Mouse (Mus musculus) hindbrain, embryonic 13.5 days (tissue): ENCODE data around the gene Polr1c. TPM values are rescaled to one million over a fixed set of nuclear protein-coding genes. Genes with fewer than 3 reads are reported as not detected.

Source experiments
- ATAC-seq: fragments of 200-750 bp; cut with Nextera tagmentation; 2 replicates; pipeline ENCODE4 v1.8.0; 2017; ENCODE audit warnings: moderate TSS enrichment; ENCODE audit not compliant: low FRiP score
- H3K27ac ChIP-seq: fragments of 300-500 bp; sonication (generic); 2 replicates; pipeline ENCODE4 v1.5.1; 2015; ENCODE audit warnings: inconsistent platforms, mild to moderate bottlenecking, moderate library complexity
- H3K27me3 ChIP-seq: fragments of 300-500 bp; sonication (generic); 2 replicates; pipeline ENCODE4 v1.6.1; 2015; ENCODE audit warnings: mild to moderate bottlenecking, inconsistent platforms
- H3K36me3 ChIP-seq: fragments of 300-500 bp; sonication (generic); 2 replicates; pipeline ENCODE4 v1.6.1; 2015; ENCODE audit warnings: mild to moderate bottlenecking, inconsistent platforms
- H3K4me1 ChIP-seq: fragments of 300-500 bp; sonication (generic); replicated peaks from 2 replicates; pipeline ENCODE4 v1.6.1; 2015; ENCODE audit warnings: inconsistent platforms
- H3K4me2 ChIP-seq: fragments of 300-500 bp; sonication (generic); 2 replicates; pipeline ENCODE4 v1.6.1; 2015; ENCODE audit warnings: inconsistent platforms, mild to moderate bottlenecking, moderate library complexity
- H3K4me3 ChIP-seq: fragments of 300-500 bp; sonication (generic); 2 replicates; pipeline ENCODE4 v1.5.1; 2015; ENCODE audit warnings: mild to moderate bottlenecking, inconsistent platforms
- H3K9ac ChIP-seq: fragments of 300-500 bp; sonication (generic); 2 replicates; pipeline ENCODE4 v1.6.1; 2015; ENCODE audit warnings: mild to moderate bottlenecking, inconsistent platforms
- H3K9me3 ChIP-seq: fragments of 300-500 bp; sonication (generic); 2 replicates; pipeline ENCODE4 v1.6.1; 2016; ENCODE audit warnings: inconsistent platforms
- WGBS: fragments of 180-500 bp; shearing (Covaris S2); methylation state at CpG from one replicate; pipeline ENCODE4 v1.1.7; 2015; 5-methylcytosine and 5-hydroxymethylcytosine counted together
- polyA plus RNA-seq: library from polyadenylated mRNA; unstranded; fragments of >200 nt; fragmentation: Nextera tagmentation; extraction: Ambion mirVana; gene quantifications from 2 replicates; pipeline ENCODE4 v1.2.1, GENCODE M21; 2015

The Polr1c gene
- polyA plus RNA-seq, 1 experiment from 2014 or later = 85.7 TPM

DNA sequence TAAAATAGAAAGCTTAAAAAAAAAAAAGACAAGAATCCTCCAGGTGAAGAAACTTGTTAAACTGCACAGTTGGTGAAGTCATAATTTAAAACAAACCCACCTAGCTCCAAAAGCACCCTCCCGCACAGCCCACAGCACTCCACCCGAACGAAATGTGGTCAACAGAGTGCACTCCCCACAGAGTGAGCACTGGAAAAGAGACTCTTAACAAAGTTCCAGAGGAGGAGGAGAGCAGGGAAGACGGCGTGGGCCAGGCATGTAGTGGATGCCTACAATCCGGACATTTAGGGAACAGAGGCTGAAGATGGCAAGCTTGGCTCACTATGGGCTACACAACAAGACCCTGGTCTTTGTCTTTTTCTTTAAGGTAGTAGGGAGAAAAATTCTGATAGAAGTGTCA is 27.2 kb upstream of the Polr1c start:
- Histone ChIP-seq H3K9me3 (no peaks in the 10 kb centered on the region), H3K27ac (no peak overlapping the region), H3K9ac (no peak overlapping the region), H3K4me2 (no peak overlapping the region), H3K27me3 (no peaks in the 10 kb centered on the region), H3K36me3 (peaks cover 48% of the 10 kb centered on the region), H3K4me3 (no peak overlapping the region), H3K4me1 (0 out of 2 replicates have a peak, but pooled peaks cover 3% of the 10 kb centered on the region)
- ATAC-seq = no peak
- WGBS = 87% methylated on average over 6 of the region's 6 CpGs

GRCm38 (mm10) chr17:46274465-46274864 is 26.6 kb upstream of the Polr1c start:
- ATAC-seq = no peak
- no peak overlapping the region for H3K4me2 ChIP-seq
- H3K9me3 ChIP-seq = no peaks in the 10 kb centered on the region
- no peak overlapping the region for H3K4me3 ChIP-seq
- 0 out of 2 replicates have a peak, but pooled peaks cover 3% of the 10 kb centered on the region for H3K4me1 ChIP-seq
- 0 out of 2 replicates have a peak overlapping the region, but pooled peaks have one; percentile 13 for H3K9ac ChIP-seq
- H3K27me3 ChIP-seq = no peaks in the 10 kb centered on the region
- peaks cover 53% of the 10 kb centered on the region for H3K36me3 ChIP-seq
- no peak overlapping the region for H3K27ac ChIP-seq
- WGBS = 71% methylated on average over 6 of the region's 6 CpGs

DNA sequence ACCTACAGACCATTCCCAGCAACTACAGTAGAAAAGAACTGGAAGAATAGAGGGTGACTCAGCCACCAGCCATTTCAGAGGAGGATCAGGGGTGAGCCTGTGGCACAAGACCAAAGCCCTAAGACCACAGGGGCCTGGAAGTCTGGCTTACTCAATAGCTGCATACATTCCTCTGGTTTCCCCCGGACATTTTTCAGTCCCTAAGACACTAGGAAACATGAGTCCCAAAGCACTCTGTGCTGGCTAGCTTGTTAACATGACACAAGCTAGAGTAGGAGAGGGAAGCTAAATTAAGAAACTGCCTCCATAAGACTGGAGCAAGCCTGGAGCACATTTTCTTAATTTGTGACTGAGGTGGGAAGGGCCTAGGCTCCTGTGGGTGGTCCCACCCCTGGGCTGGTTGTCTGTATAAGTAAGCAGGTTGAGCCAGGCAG is 26.0 kb upstream of the Polr1c start:
- no peak for ATAC-seq
- Histone ChIP-seq H3K4me3 (no peak overlapping the region), H3K9ac (no peak overlapping the region), H3K4me2 (no peak overlapping the region), H3K36me3 (peaks cover 48% of the 10 kb centered on the region), H3K4me1 (0 out of 2 replicates have a peak, but pooled peaks cover 3% of the 10 kb centered on the region), H3K9me3 (no peaks in the 10 kb centered on the region), H3K27me3 (no peaks in the 10 kb centered on the region), H3K27ac (no peak overlapping the region)
- WGBS = 79% methylated on average over 1 of the region's 1 CpGs

GRCm38 (mm10) chr17:46272675-46273074 is 24.8 kb upstream of the Polr1c start:
- 92% methylated on average over 5 of the region's 5 CpGs for WGBS
- H3K27me3 ChIP-seq = no peaks in the 10 kb centered on the region
- H3K9ac ChIP-seq = no peak overlapping the region
- H3K9me3 ChIP-seq = no peaks in the 10 kb centered on the region
- H3K4me1 ChIP-seq = 0 out of 2 replicates have a peak, but pooled peaks cover 3% of the 10 kb centered on the region
- no peak for ATAC-seq
- peaks cover 41% of the 10 kb centered on the region for H3K36me3 ChIP-seq
- H3K4me2 ChIP-seq = no peak overlapping the region
- no peak overlapping the region for H3K4me3 ChIP-seq
- H3K27ac ChIP-seq = no peak overlapping the region

DNA sequence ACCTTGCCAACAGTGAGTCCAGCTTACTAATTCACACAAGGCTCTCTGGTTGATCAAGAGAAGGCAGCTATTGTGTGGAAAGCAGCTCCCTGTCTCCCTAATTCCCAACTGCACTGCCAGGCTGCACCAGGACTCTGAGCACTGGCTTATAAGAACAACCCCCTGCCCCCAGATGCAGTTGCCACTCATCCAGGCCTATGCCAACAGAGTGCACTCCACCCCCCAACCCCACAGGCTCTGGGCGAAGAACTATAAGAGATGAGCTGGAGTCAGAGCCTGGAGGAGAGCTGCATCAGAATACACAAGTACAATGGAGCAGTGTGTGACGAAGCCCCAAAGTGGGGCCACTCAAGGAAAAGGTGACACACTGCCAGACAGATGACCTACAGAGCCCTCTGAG is 24.2 kb upstream of the Polr1c start:
- no peak overlapping the region for H3K4me2 ChIP-seq
- H3K27me3 ChIP-seq = no peaks in the 10 kb centered on the region
- no peak overlapping the region for H3K4me3 ChIP-seq
- H3K36me3 ChIP-seq = peaks cover 36% of the 10 kb centered on the region
- no peak overlapping the region for H3K27ac ChIP-seq
- ATAC-seq = no peak
- H3K4me1 ChIP-seq = 0 out of 2 replicates have a peak, but pooled peaks cover 3% of the 10 kb centered on the region
- no peak overlapping the region for H3K9ac ChIP-seq
- no peaks in the 10 kb centered on the region for H3K9me3 ChIP-seq
- 84% methylated on average over 2 of the region's 2 CpGs for WGBS

- Histone ChIP-seq H3K9ac (peak overlapping the region; percentile 39), H3K4me2 (no peak overlapping the region), H3K27ac (no peak overlapping the region), H3K4me3 (no peak overlapping the region), H3K9me3 (no peaks in the 10 kb centered on the region), H3K36me3 (peaks cover 39% of the 10 kb centered on the region), H3K27me3 (no peaks in the 10 kb centered on the region), H3K4me1 (0 out of 2 replicates have a peak, but pooled peaks cover 5% of the 10 kb centered on the region)
- ATAC-seq = no peak
- WGBS = 87% methylated on average over 19 of the region's 19 CpGs
Measured at GRCm38 (mm10) chr17:46269771-46270534, 22.1 kb upstream of the Polr1c start.

DNA sequence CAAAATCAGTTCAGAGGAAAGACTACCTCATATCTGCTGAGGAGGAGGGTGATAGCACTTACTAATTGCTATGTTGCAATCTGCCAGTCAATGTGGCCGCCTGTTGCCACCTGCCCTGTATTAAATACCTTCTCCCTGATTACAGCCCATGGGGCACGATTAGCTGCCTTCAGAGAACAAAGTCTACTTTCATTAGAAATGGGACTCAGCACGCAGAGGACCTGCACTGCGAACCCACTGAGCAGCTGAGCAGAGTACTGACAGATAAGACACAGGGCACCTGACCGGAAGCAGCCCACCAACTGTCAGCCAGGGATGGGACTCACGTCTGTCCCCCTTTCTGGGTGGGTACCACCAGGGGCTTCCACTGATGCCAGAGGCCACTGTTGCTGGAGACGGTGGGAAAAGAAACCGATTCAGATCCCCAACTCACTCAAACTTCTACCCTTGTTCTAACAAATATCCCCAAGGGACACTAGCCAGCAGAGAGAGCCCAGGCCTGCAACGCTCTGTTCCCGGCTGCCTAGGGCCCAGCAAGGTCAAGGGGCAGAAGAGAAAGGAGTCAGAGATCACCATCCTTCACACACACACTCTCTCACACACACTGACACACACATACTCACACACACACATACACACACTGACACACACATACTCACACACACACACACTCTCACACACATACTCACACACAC is 20.3 kb upstream of the Polr1c start:
- Histone ChIP-seq H3K4me1 (0 out of 2 replicates have a peak, but pooled peaks cover 3% of the 10 kb centered on the region), H3K36me3 (peaks cover 44% of the 10 kb centered on the region), H3K9me3 (no peaks in the 10 kb centered on the region), H3K27ac (no peak overlapping the region), H3K9ac (0 out of 2 replicates have a peak overlapping the region, but pooled peaks have one; percentile 2), H3K27me3 (no peaks in the 10 kb centered on the region), H3K4me3 (no peak overlapping the region), H3K4me2 (no peak overlapping the region)
- 73% methylated on average over 10 of the region's 10 CpGs for WGBS
- ATAC-seq = no peak

- Histone ChIP-seq H3K27me3 (no peaks in the 10 kb centered on the region), H3K4me3 (no peak overlapping the region), H3K36me3 (peaks cover 51% of the 10 kb centered on the region), H3K27ac (no peak overlapping the region), H3K4me1 (0 out of 2 replicates have a peak, but pooled peaks cover 3% of the 10 kb centered on the region), H3K4me2 (no peak overlapping the region), H3K9me3 (no peaks in the 10 kb centered on the region), H3K9ac (no peak overlapping the region)
- no peak for ATAC-seq
- 90% methylated on average over 7 of the region's 7 CpGs for WGBS
Measured at GRCm38 (mm10) chr17:46267511-46267910, 19.7 kb upstream of the Polr1c start.

DNA sequence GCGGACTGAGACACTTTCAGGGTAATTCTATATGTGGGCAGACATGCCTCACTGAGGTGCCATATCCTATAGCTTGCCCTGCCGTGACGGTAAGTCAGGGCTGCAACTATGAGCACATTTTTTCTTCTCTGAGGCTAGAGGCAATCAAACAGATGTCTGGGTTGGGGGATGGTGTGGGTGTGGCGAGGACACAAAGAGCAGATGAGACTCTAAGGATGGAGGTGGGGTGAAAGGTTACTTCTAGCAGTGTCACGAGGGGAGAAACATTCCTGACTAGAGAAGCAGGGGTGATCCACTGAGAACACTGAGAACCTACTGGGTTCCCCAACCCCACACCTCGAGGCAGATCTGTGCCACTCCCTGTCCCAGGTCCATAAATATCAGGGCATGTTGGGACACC is 19.1 kb upstream of the Polr1c start:
- Histone ChIP-seq H3K9ac (peak overlapping the region; percentile 39), H3K9me3 (no peaks in the 10 kb centered on the region), H3K27ac (no peak overlapping the region), H3K4me1 (0 out of 2 replicates have a peak, but pooled peaks cover 3% of the 10 kb centered on the region), H3K4me3 (no peak overlapping the region), H3K27me3 (no peaks in the 10 kb centered on the region), H3K36me3 (peaks cover 56% of the 10 kb centered on the region), H3K4me2 (no peak overlapping the region)
- 61% methylated on average over 6 of the region's 6 CpGs for WGBS
- no peak for ATAC-seq

DNA sequence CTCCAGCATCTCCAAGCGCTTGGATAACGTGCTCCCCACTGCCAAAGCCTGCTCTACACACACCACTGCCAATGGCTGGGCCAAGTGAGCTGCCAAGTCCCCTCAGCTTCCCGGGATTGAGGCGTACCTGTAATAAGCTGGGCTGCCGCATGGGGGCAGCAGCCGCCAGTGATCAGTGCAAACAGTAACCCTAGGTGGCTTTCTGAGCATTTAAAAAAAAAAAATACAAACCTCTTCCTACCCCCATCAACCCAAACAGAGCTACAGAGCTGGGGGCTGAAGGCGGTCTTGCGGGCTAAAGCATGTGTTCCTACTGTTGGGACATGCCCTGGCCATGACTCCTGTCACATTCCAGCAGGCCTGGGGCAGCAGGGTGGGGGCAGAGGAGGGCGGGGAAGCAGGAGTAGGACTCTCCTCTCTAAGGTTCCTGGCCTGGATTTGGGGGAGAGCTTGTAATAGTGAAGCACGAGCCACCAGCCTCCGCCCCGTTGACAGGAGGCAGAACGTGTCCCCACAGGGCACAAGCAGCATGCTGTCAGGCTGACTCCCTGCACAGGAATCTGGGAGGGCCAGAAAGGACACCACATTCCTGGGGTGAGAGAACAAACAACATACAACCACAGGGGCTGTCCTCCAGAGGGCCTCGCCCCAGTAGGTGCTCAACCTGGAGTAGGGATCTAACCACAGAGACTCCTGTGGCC is 18.2 kb upstream of the Polr1c start:
- ATAC-seq = peak; percentile 50; the same call in 1 of the 2 replicates
- Histone ChIP-seq H3K4me3 (no peak overlapping the region), H3K36me3 (peaks cover 58% of the 10 kb centered on the region), H3K27me3 (no peaks in the 10 kb centered on the region), H3K27ac (no peak overlapping the region), H3K4me1 (0 out of 2 replicates have a peak, but pooled peaks cover 3% of the 10 kb centered on the region), H3K4me2 (no peak overlapping the region), H3K9ac (peak overlapping the region; percentile 39; the same call in 1 of the 2 replicates), H3K9me3 (no peaks in the 10 kb centered on the region)
- WGBS = 32% methylated on average over 14 of the region's 14 CpGs

DNA sequence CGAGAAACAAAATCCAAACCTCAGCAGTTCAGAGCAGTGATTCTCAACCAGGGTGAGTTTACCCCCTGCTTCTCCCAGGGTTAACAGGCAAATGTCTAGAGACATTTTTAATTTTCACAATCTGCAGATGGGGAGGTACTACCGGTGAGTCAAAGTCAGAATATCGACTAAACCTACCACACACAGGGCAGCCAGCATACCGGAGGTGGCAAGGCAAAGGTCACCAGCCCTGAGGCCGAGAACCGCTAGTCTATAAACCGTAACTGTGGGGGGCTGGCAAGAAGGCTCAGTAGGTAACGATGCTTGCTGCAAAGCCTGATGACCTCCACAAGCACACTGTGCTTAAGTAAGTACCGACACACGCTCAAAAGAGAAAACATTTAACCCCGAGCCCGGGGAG is 17.6 kb upstream of the Polr1c start:
- H3K36me3 ChIP-seq = peaks cover 58% of the 10 kb centered on the region
- no peaks in the 10 kb centered on the region for H3K9me3 ChIP-seq
- H3K4me1 ChIP-seq = 0 out of 2 replicates have a peak, but pooled peaks cover 3% of the 10 kb centered on the region
- no peak overlapping the region for H3K4me3 ChIP-seq
- no peak overlapping the region for H3K9ac ChIP-seq
- 83% methylated on average over 12 of the region's 12 CpGs for WGBS
- H3K27ac ChIP-seq = no peak overlapping the region
- H3K27me3 ChIP-seq = no peaks in the 10 kb centered on the region
- H3K4me2 ChIP-seq = no peak overlapping the region
- no peak for ATAC-seq

DNA sequence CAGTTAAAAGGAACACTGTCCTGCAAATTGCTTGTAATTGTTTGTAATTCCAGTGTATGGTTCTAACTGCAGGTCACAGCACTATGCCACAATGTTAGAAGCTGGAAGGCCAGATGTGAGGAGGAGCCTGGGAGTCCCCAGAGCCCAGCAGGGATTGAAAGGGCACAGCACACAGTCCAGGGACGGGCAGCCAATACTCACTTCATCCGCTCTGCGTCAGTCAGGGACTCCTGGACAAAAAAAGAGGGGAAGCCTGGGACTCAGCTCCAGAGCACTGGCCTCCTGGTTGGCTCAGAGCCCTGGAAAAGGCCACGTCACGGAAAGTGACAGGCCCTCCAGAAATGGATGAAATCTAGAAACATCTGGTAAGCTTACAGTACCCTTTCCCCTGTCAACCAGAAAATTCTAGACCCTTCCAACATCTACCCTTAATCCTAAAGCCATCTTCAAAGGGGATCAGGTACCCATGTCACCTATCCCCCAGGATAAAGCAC is 14.4 kb upstream of the Polr1c start:
- peaks cover 80% of the 10 kb centered on the region for H3K36me3 ChIP-seq
- no peak for ATAC-seq

More for the DNA sequence above, 14.4 kb upstream of the Polr1c start:
- H3K4me2 ChIP-seq = no peak overlapping the region
- WGBS = 91% methylated on average over 5 of the region's 5 CpGs
- no peaks in the 10 kb centered on the region for H3K27me3 ChIP-seq
- H3K4me3 ChIP-seq = no peak overlapping the region
- 0 out of 2 replicates have a peak, but pooled peaks cover 3% of the 10 kb centered on the region for H3K4me1 ChIP-seq
- H3K9me3 ChIP-seq = no peaks in the 10 kb centered on the region
- H3K9ac ChIP-seq = 0 out of 2 replicates have a peak overlapping the region, but pooled peaks have one; percentile 8
- no peak overlapping the region for H3K27ac ChIP-seq
